Mouse (Mus musculus) liver, adult 2 months (tissue): ENCODE data around the gene Immp1l.

Source experiments
- CTCF ChIP-seq: fragments of 200-500 bp; IDR thresholded peaks from 2 replicates; pipeline ENCODE4 v1.5.1; 2011; ENCODE audit warnings: low read depth, low read length, control low read depth
- POLR2A ChIP-seq: fragments of 200-500 bp; IDR thresholded peaks from 2 replicates; pipeline ENCODE4 v1.6.1; 2011; ENCODE audit warnings: low read length, control low read depth; ENCODE audit not compliant: insufficient read depth; ENCODE audit errors: extremely low read depth

DNA sequence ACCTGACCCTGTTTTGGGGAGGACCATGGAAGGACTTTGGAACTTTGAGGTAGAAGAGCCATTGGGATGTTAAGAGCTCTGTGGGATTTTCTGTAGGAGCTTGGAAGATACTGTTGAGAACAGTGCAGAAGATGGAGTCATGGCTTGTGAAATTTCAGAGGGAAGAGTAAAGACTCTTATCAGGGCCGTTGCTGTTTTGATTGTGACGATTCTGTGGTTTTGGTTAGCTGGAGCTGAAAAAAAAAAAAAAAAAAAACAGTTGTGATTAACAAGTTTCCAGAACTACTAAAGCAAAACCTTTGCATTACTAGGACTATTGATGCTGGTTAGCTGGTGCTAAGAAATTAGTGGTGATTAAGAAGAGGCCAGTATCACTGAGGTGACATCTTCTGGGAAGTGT, 104.0 kb downstream of the Immp1l start:
- TF ChIP-seq CTCF (no peak), POLR2A (no peak)
